Mouse (Mus musculus) kidney, embryonic 14.5 days (tissue): ENCODE results near the gene Fam163a. TPM values are rescaled to one million over a fixed set of nuclear protein-coding genes. Genes with fewer than 3 reads are reported as not detected.

ENCODE experiments used
- ATAC-seq: fragments of 200-750 bp; cut with Nextera tagmentation; 2 replicates; pipeline ENCODE4 v1.8.0; 2017; ENCODE audit warnings: moderate number of reproducible peaks, mild to moderate bottlenecking, moderate TSS enrichment, moderate library complexity; ENCODE audit not compliant: low FRiP score, low TSS enrichment
- H3K27ac ChIP-seq: fragments of 300-500 bp; sonication (generic); 2 replicates; pipeline ENCODE4 v1.5.1; 2014; ENCODE audit warnings: low read depth, mild to moderate bottlenecking, low read length, moderate library complexity, mixed read lengths
- H3K27me3 ChIP-seq: fragments of 300-500 bp; sonication (generic); 2 replicates; pipeline ENCODE4 v1.6.1; 2014; ENCODE audit warnings: mild to moderate bottlenecking, low read length; ENCODE audit not compliant: control insufficient read depth, insufficient read depth
- H3K36me3 ChIP-seq: fragments of 300-500 bp; sonication (generic); 2 replicates; pipeline ENCODE4 v1.6.1; 2014; ENCODE audit warnings: low read length, mixed read lengths; ENCODE audit not compliant: control insufficient read depth, insufficient read depth
- H3K4me1 ChIP-seq: fragments of 300-500 bp; sonication (generic); 2 replicates; pipeline ENCODE4 v1.6.1; 2014; ENCODE audit warnings: low read length, mixed read lengths; ENCODE audit not compliant: control insufficient read depth, insufficient read depth
- H3K4me2 ChIP-seq: fragments of 300-500 bp; sonication (generic); replicated peaks from 2 replicates; pipeline ENCODE4 v1.6.1; 2014; ENCODE audit warnings: low read depth, mild to moderate bottlenecking, low read length
- H3K4me3 ChIP-seq: fragments of 300-500 bp; sonication (generic); 2 replicates; pipeline ENCODE4 v1.5.1; 2014; ENCODE audit warnings: mild to moderate bottlenecking, low read length
- H3K9ac ChIP-seq: fragments of 300-500 bp; sonication (generic); 2 replicates; pipeline ENCODE4 v1.6.1; 2014; ENCODE audit warnings: low read depth, mild to moderate bottlenecking, low read length, moderate library complexity
- H3K9me3 ChIP-seq: fragments of 300-500 bp; sonication (generic); 2 replicates; pipeline ENCODE4 v1.6.1; 2016; ENCODE audit warnings: low read length; ENCODE audit not compliant: control insufficient read depth
- WGBS: fragments of 180-500 bp; shearing (Covaris S2); extraction: QIAGEN DNeasy Blood & Tissue Kit; methylation state at CpG from one replicate; pipeline ENCODE4 v1.1.7; 2014; 5-methylcytosine and 5-hydroxymethylcytosine counted together
- polyA plus RNA-seq: library from polyadenylated mRNA; unstranded; fragments of >200 nt; fragmentation: Nextera tagmentation; extraction: Ambion mirVana; gene quantifications from 2 replicates; pipeline ENCODE4 v1.2.1, GENCODE M21; 2014

The Fam163a gene
- polyA plus RNA-seq, 1 experiment from 2014 or later, result 0.23 TPM

DNA sequence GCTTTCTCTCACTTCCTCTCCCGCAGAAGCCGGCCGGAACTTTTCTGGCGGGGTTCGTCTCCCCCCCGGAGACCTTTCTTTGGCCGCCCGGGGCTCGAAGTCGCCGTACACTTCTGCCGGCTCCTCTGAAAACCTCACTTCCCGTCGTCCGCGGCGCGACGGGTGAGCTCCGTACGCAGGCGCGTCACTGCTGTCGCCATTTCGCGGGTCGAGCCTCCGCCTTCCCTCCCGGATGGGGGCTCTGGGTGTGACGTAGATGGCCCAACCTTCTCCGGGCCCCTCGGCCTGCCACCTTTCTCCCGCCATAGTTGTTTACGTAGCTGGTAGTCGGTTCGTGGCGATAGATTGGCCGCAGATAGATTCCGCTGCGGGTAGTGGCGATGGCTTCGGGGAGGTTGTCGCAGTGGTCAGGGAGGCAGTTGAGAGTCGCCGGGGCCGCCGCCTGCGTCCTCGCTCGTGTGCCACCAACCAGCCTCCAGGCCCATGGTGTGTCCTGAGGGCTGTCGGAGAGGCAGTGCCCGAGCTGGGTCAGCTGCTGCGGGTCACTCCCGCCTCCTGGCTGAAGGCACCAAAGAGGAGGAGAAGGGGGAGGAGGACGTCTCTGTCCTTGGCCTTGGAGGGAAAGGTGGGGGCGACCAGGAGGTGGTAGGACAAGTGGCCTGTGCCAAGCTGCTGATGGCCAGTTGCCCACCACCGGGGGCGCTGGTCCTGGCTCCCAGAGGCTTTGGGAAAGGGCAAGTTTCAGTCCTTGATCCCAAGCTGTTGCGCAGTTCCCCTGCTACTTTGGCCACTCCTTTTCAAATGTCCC lies 168.7 kb downstream of the Fam163a start, which contains the start of gene Tor1aip1:
Gene Tor1aip1, minus strand, starts transcription at position 551 of the 808 bp plus-strand sequence.
- H3K9ac ChIP-seq, result peak within 1 kb of the TSS; percentile 94
- peak within 1 kb of the TSS; percentile 75 for H3K4me2 ChIP-seq
- peaks cover 25% of the 10 kb centered on the region for H3K36me3 ChIP-seq
- H3K4me1 ChIP-seq, result peaks cover 7% of the 10 kb centered on the region; the same call in 1 of the 2 replicates
- ATAC-seq, result peak; percentile 95
- peak within 1 kb of the TSS; percentile 80 for H3K4me3 ChIP-seq
- H3K9me3 ChIP-seq, result no peaks in the 10 kb centered on the region
- no peaks in the 10 kb centered on the region for H3K27me3 ChIP-seq
- WGBS, result under 1% methylated on average over 59 of the region's 59 CpGs
- H3K27ac ChIP-seq, result peak within 1 kb of the TSS; percentile 100

DNA sequence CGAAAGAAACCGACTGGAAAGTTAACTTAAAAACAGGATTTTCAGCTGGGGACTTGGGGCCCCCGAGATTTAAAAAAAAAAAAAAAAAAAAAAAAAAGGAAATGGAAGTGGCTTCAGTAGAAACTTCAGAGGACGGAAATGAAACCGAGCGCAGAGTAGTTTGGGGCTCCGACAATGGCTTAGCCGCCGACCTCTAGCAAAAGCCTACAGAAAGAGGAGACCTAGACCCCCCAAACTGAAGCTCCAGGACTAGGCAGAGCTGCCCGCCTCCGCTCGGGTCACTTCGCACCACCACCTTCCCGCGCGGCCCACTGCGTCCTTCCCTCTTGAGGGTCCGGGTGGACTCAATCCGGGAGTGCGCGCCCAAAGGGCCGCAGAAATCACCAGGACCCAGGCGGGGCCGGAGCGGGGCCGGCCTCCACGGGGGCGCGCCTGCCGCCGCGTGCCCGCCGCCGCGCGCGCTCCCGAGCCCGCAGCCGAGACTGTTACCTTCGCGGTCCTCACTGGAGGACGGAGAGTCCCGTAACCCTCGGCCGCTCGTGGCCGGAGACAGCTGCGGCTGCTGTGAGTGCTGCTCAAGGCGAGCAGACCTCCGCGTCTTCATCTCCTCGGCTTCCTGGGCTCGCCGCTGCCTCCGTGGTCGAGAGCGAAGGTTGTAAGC lies 169.4 kb downstream of the Fam163a start, which contains the start of gene Tor1aip2:
Gene Tor1aip2, plus strand, starts transcription at position 135 of the 661 bp plus-strand sequence.
- H3K9ac ChIP-seq, result peak within 1 kb of the TSS; percentile 94
- H3K4me1 ChIP-seq, result peaks cover 7% of the 10 kb centered on the region; the same call in 1 of the 2 replicates
- peaks cover 32% of the 10 kb centered on the region for H3K36me3 ChIP-seq
- no peaks in the 10 kb centered on the region for H3K27me3 ChIP-seq
- no peaks in the 10 kb centered on the region for H3K9me3 ChIP-seq
- WGBS, result under 1% methylated on average over 57 of the region's 59 CpGs
- peak; percentile 86 for ATAC-seq
- peak within 1 kb of the TSS; percentile 100 for H3K27ac ChIP-seq
- H3K4me3 ChIP-seq, result peak within 1 kb of the TSS; percentile 80
- H3K4me2 ChIP-seq, result peak within 1 kb of the TSS; percentile 75

GRCm38 (mm10) chr1:156034661-156035060 lies 170.2 kb downstream of the Fam163a start:
- Histone ChIP-seq H3K36me3 (peaks cover 38% of the 10 kb centered on the region), H3K9me3 (no peaks in the 10 kb centered on the region), H3K27ac (peak overlapping the region; percentile 100; the same call in 1 of the 2 replicates), H3K27me3 (no peaks in the 10 kb centered on the region), H3K4me3 (peak overlapping the region; percentile 80), H3K9ac (peak overlapping the region; percentile 94), H3K4me2 (peak overlapping the region; percentile 75), H3K4me1 (peaks cover 7% of the 10 kb centered on the region; the same call in 1 of the 2 replicates)
- WGBS, result 22% methylated on average over 1 of the region's 1 CpGs
- ATAC-seq, result no peak

GRCm38 (mm10) chr1:156033921-156034320 lies 170.9 kb downstream of the Fam163a start:
- H3K9me3 ChIP-seq, result no peaks in the 10 kb centered on the region
- H3K4me2 ChIP-seq, result no peak overlapping the region
- 97% methylated on average over 7 of the region's 7 CpGs for WGBS
- H3K27me3 ChIP-seq, result no peaks in the 10 kb centered on the region
- no peak for ATAC-seq
- H3K36me3 ChIP-seq, result peaks cover 46% of the 10 kb centered on the region
- H3K4me1 ChIP-seq, result peaks cover 7% of the 10 kb centered on the region; the same call in 1 of the 2 replicates
- H3K27ac ChIP-seq, result no peak overlapping the region
- no peak overlapping the region for H3K9ac ChIP-seq
- H3K4me3 ChIP-seq, result no peak overlapping the region

DNA sequence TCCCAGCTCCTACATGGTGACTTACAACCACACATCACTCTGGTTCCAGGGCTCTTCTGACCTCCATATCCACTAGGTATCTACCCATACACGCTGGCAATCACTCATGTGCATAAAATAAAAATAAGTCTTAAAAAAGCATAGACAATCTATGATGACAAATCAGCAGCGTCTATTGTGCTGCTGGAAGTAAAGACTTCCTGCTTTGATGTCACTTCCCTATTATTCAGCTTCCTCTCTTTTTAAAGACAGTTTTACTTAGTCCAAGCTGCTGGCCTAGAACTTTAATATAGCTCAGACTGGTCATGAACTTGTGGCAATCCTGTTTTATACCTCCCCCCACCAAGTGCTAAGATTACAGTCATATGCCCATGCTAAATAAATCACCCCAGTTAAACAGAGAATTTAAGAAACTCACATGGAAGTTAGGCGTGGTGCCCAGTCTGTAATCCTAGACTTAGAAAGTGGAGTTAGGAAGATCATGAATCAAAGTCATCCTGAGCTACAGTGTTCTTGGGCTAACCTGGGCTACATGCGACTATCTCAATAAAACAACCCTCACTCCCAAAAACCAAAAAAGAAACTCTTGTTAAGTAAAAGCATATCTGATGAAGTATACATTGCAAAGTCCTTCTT lies 176.4 kb downstream of the Fam163a start:
- Histone ChIP-seq H3K4me2 (no peak overlapping the region), H3K4me1 (no peaks in the 10 kb centered on the region), H3K9me3 (no peaks in the 10 kb centered on the region), H3K36me3 (peaks cover 56% of the 10 kb centered on the region), H3K9ac (no peak overlapping the region), H3K27me3 (no peaks in the 10 kb centered on the region), H3K4me3 (no peak overlapping the region), H3K27ac (no peak overlapping the region)
- no peak for ATAC-seq
- 83% methylated on average over 4 of the region's 4 CpGs for WGBS

- no peak overlapping the region for H3K27ac ChIP-seq
- peaks cover 52% of the 10 kb centered on the region for H3K36me3 ChIP-seq
- H3K27me3 ChIP-seq, result no peaks in the 10 kb centered on the region
- 94% methylated on average over 3 of the region's 3 CpGs for WGBS
- H3K4me3 ChIP-seq, result no peak overlapping the region
- H3K9me3 ChIP-seq, result no peaks in the 10 kb centered on the region
- no peaks in the 10 kb centered on the region for H3K4me1 ChIP-seq
- no peak overlapping the region for H3K9ac ChIP-seq
- no peak overlapping the region for H3K4me2 ChIP-seq
- ATAC-seq, result no peak
Measured at GRCm38 (mm10) chr1:156027849-156028248, 177.0 kb downstream of the Fam163a start.

Other genes with a start within 250 kb of the Fam163a start
- gene Cep350, start 231.8 kb downstream of the Fam163a start, polyA plus RNA-seq, result 9.2 and 16.3 TPM in 2 replicates
- gene Tor1aip2, start 169.6 kb downstream of the Fam163a start, polyA plus RNA-seq, result 104 and 130 TPM in 2 replicates
- gene Tor1aip1, start 168.5 kb downstream of the Fam163a start, polyA plus RNA-seq, result 50.5 and 51.1 TPM in 2 replicates
- 0.84 and 2.7 TPM in 2 replicates for gene Tdrd5, start 98.6 kb upstream of the Fam163a start, polyA plus RNA-seq
- 5.0 and 15.5 TPM in 2 replicates for gene Nphs2, start 105.7 kb upstream of the Fam163a start, polyA plus RNA-seq
- 1,003 and 1,410 TPM in 2 replicates for gene Gm2000, start 161.0 kb upstream of the Fam163a start, polyA plus RNA-seq
- gene Axdnd1, start 216.1 kb upstream of the Fam163a start, polyA plus RNA-seq, result 0.29 and 1.8 TPM in 2 replicates